Mouse (Mus musculus) WW6 (cell line): ENCODE measurements around the gene Sec22c.

Experiments used
- DNase-seq: peaks from one replicate; pipeline ENCODE4 v3.0.0-alpha.2; 2013; ENCODE audit warnings: low read depth, low spot score

Gene Sec22c

DNA sequence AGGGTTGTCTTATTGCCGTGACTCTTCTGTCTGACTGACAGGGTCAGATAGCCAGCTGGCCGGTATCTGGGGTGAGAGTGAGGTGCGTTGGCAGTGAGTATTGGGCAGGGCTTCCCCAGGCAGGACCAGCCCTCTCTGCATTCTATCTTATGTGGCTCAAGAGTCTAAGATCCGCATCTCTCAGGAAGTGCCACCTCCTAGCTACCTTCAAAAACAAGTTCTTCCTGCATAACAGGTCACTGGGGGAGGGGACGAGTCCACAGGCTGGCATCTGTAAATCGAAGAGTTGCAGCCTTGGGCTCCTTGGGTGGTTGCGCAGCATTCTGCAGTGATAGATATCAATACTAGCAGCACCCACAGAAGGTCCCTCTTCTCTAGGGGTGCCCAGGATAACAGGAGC lies 58.3 kb downstream of the Sec22c start:
- no peak for DNase-seq

DNA sequence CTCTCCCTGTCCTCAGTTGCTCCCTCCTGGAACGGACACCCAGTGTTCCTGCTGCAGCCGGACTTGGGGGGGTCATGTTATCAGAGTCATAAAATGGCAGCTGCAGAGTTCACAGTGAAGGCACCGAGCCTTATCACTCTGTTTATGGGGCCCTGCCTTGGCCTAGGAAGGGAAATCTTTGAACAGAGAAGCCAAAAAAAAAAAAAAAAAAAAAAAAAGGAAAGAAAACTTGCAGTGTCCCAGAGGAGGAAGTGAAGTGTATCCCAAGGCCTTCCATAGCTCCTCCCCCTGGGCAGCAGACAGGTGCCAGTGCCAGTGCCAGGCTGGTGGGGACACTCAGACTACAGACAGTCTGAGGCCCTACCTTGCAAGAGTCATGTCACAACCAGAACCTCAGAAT lies 60.4 kb downstream of the Sec22c start:
- no peak for DNase-seq

DNA sequence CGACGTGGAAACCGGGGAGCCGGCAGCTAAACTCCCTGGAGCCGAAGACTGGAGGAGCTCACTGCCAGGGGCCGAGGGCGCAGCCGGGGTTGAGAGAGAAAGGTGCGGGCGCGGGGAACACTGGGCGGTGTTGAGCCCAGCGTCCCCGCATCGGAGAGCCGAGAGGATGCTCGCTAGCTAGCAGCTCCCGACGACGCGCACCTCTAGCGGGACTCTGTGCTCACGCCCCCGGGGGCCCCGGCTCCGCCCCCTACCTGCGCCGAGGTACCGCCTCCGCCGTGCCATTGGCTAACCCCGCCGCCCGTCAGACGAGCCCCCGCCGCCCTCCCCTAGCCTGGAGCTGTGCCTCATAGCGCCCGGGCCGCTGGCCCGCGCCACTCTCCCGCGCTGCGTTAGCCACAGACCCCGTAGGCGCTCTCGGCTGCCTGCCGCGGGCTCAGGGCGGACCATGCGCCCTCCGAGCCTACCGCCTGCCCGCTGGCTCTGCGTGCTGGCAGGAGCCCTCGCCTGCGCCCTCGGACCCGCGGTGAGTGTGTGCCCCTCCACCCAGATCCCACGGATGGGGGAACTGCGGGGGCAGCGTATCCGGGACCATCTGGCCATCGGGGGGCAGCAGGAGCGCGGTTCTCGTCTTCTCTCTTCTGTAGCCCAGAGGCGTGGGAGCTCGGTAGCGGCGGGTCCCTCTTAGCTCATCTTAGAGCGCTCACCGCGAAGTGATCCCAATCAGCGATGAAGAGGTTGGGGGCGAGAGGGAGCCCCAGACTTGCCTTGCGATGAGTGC lies 62.7 kb downstream of the Sec22c start, which contains the start of gene Vipr1:
TSS of gene Vipr1 (plus strand) at position 316 of the 781 bp plus-strand sequence.
- peak; percentile 59 for DNase-seq

DNA sequence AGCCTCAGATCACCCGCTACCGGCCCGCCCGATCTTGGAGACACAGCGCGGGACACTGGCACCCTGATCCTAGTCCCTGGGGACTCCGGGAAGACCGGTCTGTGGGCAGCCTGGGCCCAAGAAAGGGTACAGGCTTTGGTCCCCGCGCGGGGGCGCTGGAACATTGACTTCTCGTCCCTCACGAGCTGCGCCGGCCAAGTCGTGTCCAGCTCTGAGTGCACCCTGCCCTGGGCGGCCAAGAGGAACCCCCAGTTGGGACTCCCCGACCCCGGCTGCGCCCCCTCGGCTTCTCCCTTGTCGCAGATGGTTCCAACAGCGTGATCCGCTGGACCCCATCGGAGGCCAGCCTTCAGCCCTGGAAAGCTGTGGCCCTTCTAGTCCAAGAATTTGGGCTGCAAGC lies 63.3 kb downstream of the Sec22c start, which contains the start of gene Lyzl4:
TSS of gene Lyzl4 (minus strand) at position 96 of the 400 bp plus-strand sequence.
- peak; percentile 4 for DNase-seq

DNA sequence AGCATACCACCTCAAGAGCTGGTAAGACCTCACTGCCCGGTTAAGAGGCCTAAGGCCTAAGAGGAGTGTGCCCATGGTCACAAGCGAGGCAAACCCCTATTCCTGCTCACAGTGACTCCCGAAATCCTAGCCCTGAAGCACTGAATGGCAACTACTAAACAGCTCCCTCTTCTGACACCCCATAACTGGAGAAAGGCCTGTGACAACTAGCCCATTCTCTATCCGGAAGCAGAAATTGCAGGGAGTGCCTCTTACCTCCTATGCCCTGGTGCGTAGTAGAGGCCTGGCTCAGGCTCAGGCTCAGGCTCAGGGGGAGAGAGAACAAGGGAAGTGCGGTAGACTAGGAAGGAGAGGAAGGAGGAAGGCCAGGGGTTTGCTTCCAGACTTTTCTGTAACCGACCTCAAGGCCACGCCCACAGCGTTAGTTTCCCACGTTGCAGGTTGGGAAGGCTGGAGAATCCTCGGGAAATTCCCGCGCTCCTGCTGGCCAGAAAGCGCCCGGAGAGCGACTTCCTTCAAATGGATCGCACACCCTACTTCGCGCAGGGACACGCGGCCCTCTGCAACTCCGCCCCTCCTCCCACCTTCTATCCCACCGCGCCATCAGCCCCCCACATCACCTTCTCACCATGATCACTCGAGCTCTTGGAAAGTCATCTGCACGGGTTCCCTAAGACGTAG lies 63.9 kb downstream of the Sec22c start:
- DNase-seq, result peak; percentile 16

DNA sequence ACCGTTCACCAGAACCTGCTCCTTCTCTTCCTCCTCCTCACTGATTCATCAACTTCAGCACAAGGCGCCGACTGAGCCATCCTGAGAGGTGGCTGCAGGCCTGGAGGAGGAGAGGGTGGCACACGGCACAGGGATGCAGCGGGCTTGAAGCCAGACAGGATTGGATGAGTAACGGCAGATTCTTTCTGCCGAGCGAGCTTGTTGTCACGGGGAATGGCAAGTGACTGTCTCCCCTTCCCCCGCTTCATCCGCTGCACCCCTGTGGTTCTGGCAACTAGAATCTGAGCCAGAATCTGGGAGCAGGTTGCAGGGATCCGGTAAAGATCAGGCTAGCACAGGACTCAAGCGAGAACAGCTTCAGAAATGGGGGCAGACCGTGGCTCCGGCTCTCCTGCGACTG lies 65.5 kb downstream of the Sec22c start:
- no peak for DNase-seq

DNA sequence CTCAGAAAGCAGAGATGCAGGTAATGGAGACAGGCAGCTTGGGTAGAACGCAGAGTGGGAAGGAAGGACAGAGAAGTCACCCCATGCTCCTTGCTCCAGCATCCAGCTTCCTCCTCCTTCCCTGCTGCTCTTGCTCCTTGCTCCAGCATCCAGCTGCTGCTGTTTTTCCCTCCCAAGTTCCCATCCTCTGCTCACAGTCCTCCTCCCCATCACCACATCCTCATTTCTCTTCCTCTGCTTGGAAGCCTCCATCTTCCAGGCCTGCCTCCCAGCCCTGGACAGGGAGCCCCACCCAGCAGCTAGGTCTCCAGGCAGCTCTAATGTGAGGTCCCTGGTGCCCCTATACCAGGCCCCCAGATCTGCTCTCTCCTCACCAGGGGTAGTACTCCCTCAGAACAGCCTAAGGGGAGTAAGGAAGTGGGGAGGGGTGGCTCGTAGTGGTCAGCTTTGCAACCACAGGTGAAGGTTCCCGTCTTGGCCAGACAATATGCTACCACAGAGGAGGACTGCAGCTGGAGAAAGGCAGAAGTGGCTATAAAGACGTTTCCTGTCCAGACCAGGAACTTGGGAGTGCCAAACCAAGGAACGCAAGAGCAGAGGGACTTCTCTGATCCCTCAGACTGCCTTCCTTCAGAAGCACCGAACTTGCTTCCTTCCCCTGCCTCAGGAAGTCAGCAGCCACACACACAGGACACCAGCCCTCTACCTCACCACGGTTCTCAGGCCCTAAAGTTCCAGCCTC lies 69.3 kb downstream of the Sec22c start:
- no peak for DNase-seq

DNA sequence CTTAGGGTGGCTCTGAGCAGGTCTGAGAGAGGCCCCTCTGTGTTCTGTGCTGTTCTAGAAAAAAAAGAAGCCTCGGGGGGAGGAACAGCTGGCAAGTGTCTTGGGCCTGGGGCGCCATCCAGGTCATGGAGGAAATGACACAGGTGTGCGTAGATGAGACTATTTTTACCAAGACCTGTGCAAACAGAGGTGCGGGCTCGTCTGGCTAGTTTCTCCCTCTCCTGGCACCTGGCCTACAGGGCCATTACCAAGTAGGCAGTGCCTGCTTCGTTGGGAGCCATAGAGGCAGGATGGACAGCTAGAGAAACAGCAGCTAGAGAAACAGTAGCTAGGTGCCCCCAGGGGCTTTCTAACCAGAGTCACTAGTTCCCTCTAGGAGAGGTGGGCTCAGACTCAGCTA lies 72.0 kb downstream of the Sec22c start:
- no peak for DNase-seq

DNA sequence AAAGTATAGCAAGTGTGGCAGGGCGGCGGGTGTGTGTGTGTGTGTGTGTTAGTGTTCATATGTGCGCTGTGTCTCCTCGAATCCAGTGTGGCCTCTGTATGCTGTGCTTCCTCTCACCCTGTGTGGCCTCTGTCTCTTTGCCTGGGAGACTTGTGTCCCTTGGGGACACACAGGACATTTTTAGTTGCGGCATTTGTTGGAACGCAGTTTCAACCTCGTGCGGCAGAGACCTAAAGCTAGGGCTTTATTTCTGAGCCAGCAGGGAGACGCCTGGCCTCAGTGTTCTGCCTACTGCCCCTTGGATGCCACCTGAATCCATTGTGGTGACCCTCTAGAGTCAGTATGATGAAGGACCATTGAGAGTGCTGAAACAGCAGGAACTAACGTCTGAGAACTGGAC lies 72.4 kb downstream of the Sec22c start:
- DNase-seq, result no peak

DNA sequence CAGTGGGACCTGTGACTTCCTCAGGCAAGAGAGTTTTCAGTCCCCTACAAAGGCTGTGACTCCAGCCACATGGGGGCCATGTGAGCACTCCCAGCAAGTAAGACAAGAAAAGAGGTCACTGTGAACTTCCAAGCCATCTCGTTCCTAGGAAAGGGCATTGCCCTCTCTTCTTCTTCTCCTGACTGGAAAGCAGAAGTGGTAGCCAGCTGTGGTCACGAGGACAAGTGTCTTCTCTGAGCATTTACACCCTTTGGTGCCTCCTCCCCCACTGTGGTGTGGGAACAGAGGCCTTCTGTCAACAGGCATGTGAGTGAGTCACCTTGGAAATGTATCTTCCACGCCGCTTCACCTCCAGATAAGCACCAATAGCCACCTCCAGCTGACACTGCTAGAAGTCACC lies 73.3 kb downstream of the Sec22c start:
- DNase-seq, result no peak

DNA sequence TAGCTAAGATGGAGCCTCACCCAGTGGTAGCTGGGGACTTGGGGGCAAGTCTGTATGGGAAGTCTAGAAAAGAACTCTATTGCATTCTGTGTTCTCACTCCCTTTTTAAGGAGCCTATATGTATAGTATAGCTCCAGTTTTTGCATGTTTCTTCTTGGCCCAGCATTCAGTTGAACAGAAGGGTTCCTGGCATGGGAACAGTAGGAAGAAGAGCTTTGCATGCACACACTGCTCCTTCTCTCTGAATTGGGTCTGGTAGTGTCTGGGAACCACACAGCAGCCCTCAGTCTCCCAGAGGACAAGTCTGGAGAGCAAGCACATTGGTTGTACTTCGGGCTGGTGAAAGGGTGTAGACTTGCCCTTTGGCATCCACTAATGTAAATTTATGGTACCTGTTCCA lies 74.7 kb downstream of the Sec22c start:
- DNase-seq, result no peak
